Mouse (Mus musculus) hindbrain, embryonic 13.5 days (tissue): Measurements from ENCODE around the gene Tuba8. TPM values are rescaled to one million over a fixed set of nuclear protein-coding genes. Genes with fewer than 3 reads are reported as not detected.

Source experiments
- ATAC-seq: fragments of 200-750 bp; cut with Nextera tagmentation; 2 replicates; pipeline ENCODE4 v1.8.0; 2017; ENCODE audit warnings: moderate TSS enrichment; ENCODE audit not compliant: low FRiP score
- H3K27ac ChIP-seq: fragments of 300-500 bp; sonication (generic); 2 replicates; pipeline ENCODE4 v1.5.1; 2015; ENCODE audit warnings: inconsistent platforms, mild to moderate bottlenecking, moderate library complexity
- H3K27me3 ChIP-seq: fragments of 300-500 bp; sonication (generic); 2 replicates; pipeline ENCODE4 v1.6.1; 2015; ENCODE audit warnings: mild to moderate bottlenecking, inconsistent platforms
- H3K36me3 ChIP-seq: fragments of 300-500 bp; sonication (generic); 2 replicates; pipeline ENCODE4 v1.6.1; 2015; ENCODE audit warnings: mild to moderate bottlenecking, inconsistent platforms
- H3K4me1 ChIP-seq: fragments of 300-500 bp; sonication (generic); replicated peaks from 2 replicates; pipeline ENCODE4 v1.6.1; 2015; ENCODE audit warnings: inconsistent platforms
- H3K4me2 ChIP-seq: fragments of 300-500 bp; sonication (generic); 2 replicates; pipeline ENCODE4 v1.6.1; 2015; ENCODE audit warnings: inconsistent platforms, mild to moderate bottlenecking, moderate library complexity
- H3K4me3 ChIP-seq: fragments of 300-500 bp; sonication (generic); 2 replicates; pipeline ENCODE4 v1.5.1; 2015; ENCODE audit warnings: mild to moderate bottlenecking, inconsistent platforms
- H3K9ac ChIP-seq: fragments of 300-500 bp; sonication (generic); 2 replicates; pipeline ENCODE4 v1.6.1; 2015; ENCODE audit warnings: mild to moderate bottlenecking, inconsistent platforms
- H3K9me3 ChIP-seq: fragments of 300-500 bp; sonication (generic); 2 replicates; pipeline ENCODE4 v1.6.1; 2016; ENCODE audit warnings: inconsistent platforms
- WGBS: fragments of 180-500 bp; shearing (Covaris S2); methylation state at CpG from one replicate; pipeline ENCODE4 v1.1.7; 2015; 5-methylcytosine and 5-hydroxymethylcytosine counted together
- polyA plus RNA-seq: library from polyadenylated mRNA; unstranded; fragments of >200 nt; fragmentation: Nextera tagmentation; extraction: Ambion mirVana; gene quantifications from 2 replicates; pipeline ENCODE4 v1.2.1, GENCODE M21; 2015

The Tuba8 gene
- polyA plus RNA-seq, 1 experiment from 2014 or later = 0.40 TPM

- 93% methylated on average over 5 of the region's 5 CpGs for WGBS
Measured at GRCm38 (mm10) chr6:121206481-121206880, 4.0 kb upstream of the Tuba8 start.

GRCm38 (mm10) chr6:121209584-121209983, 912 bp upstream of the Tuba8 start:
- no peak overlapping the region for H3K27ac ChIP-seq
- H3K4me1 ChIP-seq = peaks cover 20% of the 10 kb centered on the region
- no peak for ATAC-seq
- no peaks in the 10 kb centered on the region for H3K36me3 ChIP-seq
- H3K27me3 ChIP-seq = peaks cover 38% of the 10 kb centered on the region
- 80% methylated on average over 2 of the region's 2 CpGs for WGBS
- no peak overlapping the region for H3K4me2 ChIP-seq
- no peak overlapping the region for H3K4me3 ChIP-seq
- no peak overlapping the region for H3K9ac ChIP-seq
- H3K9me3 ChIP-seq = no peaks in the 10 kb centered on the region

More at GRCm38 (mm10) chr6:121206481-121206880, 4.0 kb upstream of the Tuba8 start:
- H3K9ac ChIP-seq = no peak overlapping the region
- peaks cover 14% of the 10 kb centered on the region for H3K4me1 ChIP-seq
- H3K4me2 ChIP-seq = no peak overlapping the region
- H3K27me3 ChIP-seq = peaks cover 25% of the 10 kb centered on the region
- H3K27ac ChIP-seq = no peak overlapping the region
- H3K9me3 ChIP-seq = no peaks in the 10 kb centered on the region
- ATAC-seq = no peak
- H3K36me3 ChIP-seq = peaks cover 7% of the 10 kb centered on the region
- H3K4me3 ChIP-seq = no peak overlapping the region

DNA sequence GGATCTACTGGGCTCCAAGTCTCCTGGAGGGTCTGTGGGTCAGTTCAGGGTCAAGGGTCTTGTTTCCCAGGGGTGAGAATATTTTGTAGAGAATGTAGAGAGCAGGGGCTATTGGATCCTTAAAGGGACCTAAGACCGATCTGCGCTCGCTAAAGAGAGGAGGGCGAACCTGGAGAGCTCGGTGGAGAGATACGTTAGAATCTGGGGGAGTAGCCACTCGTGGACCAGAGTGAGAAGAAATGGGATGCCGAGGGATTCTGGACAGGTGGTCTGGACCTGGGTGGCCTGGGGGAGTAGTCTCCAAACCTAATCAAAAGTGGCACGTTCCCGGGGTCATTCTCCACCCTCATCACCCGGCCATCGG, 412 bp downstream of the Tuba8 start:
- 2% methylated on average over 12 of the region's 12 CpGs for WGBS
- H3K4me3 ChIP-seq = peak overlapping the region; percentile 45
- peak overlapping the region; percentile 72 for H3K9ac ChIP-seq
- peaks cover 38% of the 10 kb centered on the region for H3K27me3 ChIP-seq
- no peaks in the 10 kb centered on the region for H3K36me3 ChIP-seq
- peak; percentile 44 for ATAC-seq
- peak overlapping the region; percentile 94 for H3K4me2 ChIP-seq
- H3K9me3 ChIP-seq = no peaks in the 10 kb centered on the region
- peaks cover 20% of the 10 kb centered on the region for H3K4me1 ChIP-seq
- H3K27ac ChIP-seq = no peak overlapping the region

- ATAC-seq = no peak
Measured at GRCm38 (mm10) chr6:121211743-121212142, 1.2 kb downstream of the Tuba8 start.

DNA sequence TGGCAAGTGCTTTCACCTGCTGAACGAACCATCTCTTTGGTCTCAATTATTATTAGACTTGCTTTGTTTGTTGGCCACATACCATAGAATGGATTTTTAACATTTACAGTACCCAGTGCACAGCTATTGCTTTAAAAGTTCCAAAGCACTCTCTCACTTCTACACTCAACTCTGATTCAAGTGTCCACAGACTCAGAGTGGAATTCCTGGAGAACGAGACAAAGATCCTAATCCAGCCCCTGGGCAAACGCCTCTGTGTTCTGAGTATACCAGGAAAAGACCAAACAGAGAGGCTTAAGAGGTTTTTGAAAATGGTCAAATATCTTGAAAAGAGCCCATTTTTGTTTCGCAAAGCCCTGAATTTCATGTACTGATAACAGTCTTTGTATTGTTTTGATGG, 2.5 kb downstream of the Tuba8 start:
- no peak overlapping the region for H3K9ac ChIP-seq
- peaks cover 20% of the 10 kb centered on the region for H3K4me1 ChIP-seq
- H3K36me3 ChIP-seq = no peaks in the 10 kb centered on the region
- H3K27ac ChIP-seq = no peak overlapping the region
- WGBS = 84% methylated on average over 4 of the region's 4 CpGs
- peaks cover 38% of the 10 kb centered on the region for H3K27me3 ChIP-seq
- H3K4me2 ChIP-seq = no peak overlapping the region
- H3K4me3 ChIP-seq = no peak overlapping the region
- H3K9me3 ChIP-seq = no peaks in the 10 kb centered on the region
- ATAC-seq = no peak

More at GRCm38 (mm10) chr6:121211743-121212142, 1.2 kb downstream of the Tuba8 start:
- 3% methylated on average over 4 of the region's 5 CpGs for WGBS
- Histone ChIP-seq H3K9me3 (no peaks in the 10 kb centered on the region), H3K4me2 (peak overlapping the region; percentile 94), H3K27ac (no peak overlapping the region), H3K9ac (peak overlapping the region; percentile 72; the same call in 1 of the 2 replicates), H3K36me3 (no peaks in the 10 kb centered on the region), H3K4me3 (peak overlapping the region; percentile 45; the same call in 1 of the 2 replicates), H3K27me3 (peaks cover 38% of the 10 kb centered on the region), H3K4me1 (peaks cover 20% of the 10 kb centered on the region)

DNA sequence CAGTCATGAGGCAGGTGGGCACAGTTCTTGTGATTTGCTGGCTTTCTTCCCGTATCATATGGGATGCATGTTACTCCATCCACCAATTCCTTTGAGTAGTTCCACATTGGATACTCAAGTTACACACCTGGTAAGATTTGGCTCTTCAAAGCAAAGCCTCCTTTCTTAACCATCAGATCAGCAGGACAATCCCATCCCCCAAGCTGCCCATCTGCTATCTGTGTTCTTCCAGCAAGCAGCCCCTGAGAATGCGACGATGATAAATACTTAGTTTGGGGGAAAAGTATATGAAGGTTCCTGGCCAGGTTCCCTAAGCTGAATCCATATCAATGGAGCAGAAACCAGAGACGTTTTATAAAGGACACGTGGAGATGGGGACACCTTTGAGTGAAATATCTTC, 3.7 kb downstream of the Tuba8 start:
- peaks cover 36% of the 10 kb centered on the region for H3K27me3 ChIP-seq
- ATAC-seq = no peak
- H3K9me3 ChIP-seq = no peaks in the 10 kb centered on the region
- no peak overlapping the region for H3K4me2 ChIP-seq
- no peak overlapping the region for H3K27ac ChIP-seq
- H3K36me3 ChIP-seq = no peaks in the 10 kb centered on the region
- H3K9ac ChIP-seq = no peak overlapping the region
- 92% methylated on average over 5 of the region's 5 CpGs for WGBS
- no peak overlapping the region for H3K4me3 ChIP-seq
- H3K4me1 ChIP-seq = peaks cover 20% of the 10 kb centered on the region

DNA sequence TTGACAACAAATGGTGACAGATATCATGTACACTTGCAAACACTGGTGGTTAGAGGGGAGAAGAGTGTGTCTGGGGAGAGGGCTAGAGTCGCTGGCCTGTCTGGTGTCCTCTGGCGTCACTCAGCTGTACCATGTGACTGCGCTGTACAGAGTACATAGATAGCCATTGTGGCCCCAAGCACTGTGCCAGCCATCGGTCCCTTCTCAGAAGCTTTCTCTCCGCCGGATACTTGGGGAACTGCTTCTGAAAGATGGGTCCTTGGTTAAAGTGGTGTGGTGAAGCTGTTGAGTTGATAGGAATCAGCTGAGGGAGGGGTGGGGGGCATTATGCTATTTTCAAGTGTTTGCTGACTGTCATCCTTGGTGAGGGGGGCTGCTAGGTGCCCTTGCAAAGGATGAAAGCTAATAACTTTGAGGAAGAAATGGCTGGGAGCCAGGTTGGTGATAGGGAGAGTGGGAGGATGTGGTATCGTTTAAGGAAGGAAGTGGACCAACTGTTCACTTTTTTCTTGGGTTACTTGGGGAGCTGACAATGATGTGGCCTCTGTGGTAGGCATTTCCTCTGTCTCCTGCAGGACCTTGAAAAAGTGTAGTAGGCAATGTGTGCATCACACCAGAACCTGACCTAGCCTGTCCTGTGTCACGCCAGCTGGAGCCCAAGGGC, 4.3 kb downstream of the Tuba8 start:
- no peak for ATAC-seq
- no peaks in the 10 kb centered on the region for H3K36me3 ChIP-seq
- no peak overlapping the region for H3K9ac ChIP-seq
- WGBS = 89% methylated on average over 8 of the region's 8 CpGs
- no peak overlapping the region for H3K27ac ChIP-seq
- peaks cover 30% of the 10 kb centered on the region for H3K27me3 ChIP-seq
- H3K4me1 ChIP-seq = peaks cover 20% of the 10 kb centered on the region
- H3K4me2 ChIP-seq = no peak overlapping the region
- H3K9me3 ChIP-seq = no peaks in the 10 kb centered on the region
- no peak overlapping the region for H3K4me3 ChIP-seq

DNA sequence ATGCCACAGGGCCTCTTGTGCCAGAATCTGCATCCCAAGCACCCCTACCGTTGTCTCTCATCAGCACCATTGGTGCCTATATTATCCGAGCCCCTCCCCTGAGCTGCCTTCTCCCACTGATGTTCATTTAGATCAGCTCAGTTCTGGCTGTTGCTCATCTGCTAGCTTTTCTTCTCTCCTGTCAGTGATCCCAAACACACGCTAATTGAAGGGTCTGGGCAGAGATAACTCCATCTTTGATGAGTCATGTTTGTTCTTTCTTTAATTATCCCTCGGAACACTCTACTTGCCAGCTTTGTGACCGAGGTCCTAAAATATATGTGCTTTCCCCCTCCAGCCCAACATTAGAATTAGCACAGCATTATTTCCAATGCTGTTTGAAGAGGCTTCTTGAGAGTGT, 4.8 kb downstream of the Tuba8 start:
- Histone ChIP-seq H3K9me3 (no peaks in the 10 kb centered on the region), H3K36me3 (no peaks in the 10 kb centered on the region), H3K27me3 (peaks cover 25% of the 10 kb centered on the region), H3K4me3 (no peak overlapping the region), H3K4me2 (no peak overlapping the region), H3K9ac (no peak overlapping the region), H3K4me1 (peaks cover 17% of the 10 kb centered on the region), H3K27ac (no peak overlapping the region)
- 82% methylated on average over 5 of the region's 5 CpGs for WGBS
- no peak for ATAC-seq

GRCm38 (mm10) chr6:121215896-121216295, 5.4 kb downstream of the Tuba8 start:
- no peak for ATAC-seq
- H3K4me3 ChIP-seq = no peak overlapping the region
- H3K4me2 ChIP-seq = no peak overlapping the region
- H3K27me3 ChIP-seq = peaks cover 19% of the 10 kb centered on the region
- no peaks in the 10 kb centered on the region for H3K9me3 ChIP-seq
- no peak overlapping the region for H3K9ac ChIP-seq
- WGBS = 83% methylated on average over 6 of the region's 6 CpGs
- peaks cover 11% of the 10 kb centered on the region for H3K4me1 ChIP-seq
- H3K27ac ChIP-seq = no peak overlapping the region
- no peaks in the 10 kb centered on the region for H3K36me3 ChIP-seq

- peaks cover 3% of the 10 kb centered on the region; the same call in 1 of the 2 replicates for H3K4me1 ChIP-seq
- H3K4me3 ChIP-seq = no peak overlapping the region
- no peaks in the 10 kb centered on the region for H3K9me3 ChIP-seq
- peaks cover 11% of the 10 kb centered on the region for H3K27me3 ChIP-seq
- H3K36me3 ChIP-seq = no peaks in the 10 kb centered on the region
- whole genome bisulfite sequencing = 85% methylated on average over 5 of the region's 5 CpGs
- no peak overlapping the region for H3K4me2 ChIP-seq
- H3K9ac ChIP-seq = no peak overlapping the region
- no peak overlapping the region for H3K27ac ChIP-seq
- ATAC-seq = no peak
Measured at GRCm38 (mm10) chr6:121216589-121217255, 6.2 kb downstream of the Tuba8 start.

- Histone ChIP-seq H3K4me1 (no peaks in the 10 kb centered on the region), H3K36me3 (no peaks in the 10 kb centered on the region), H3K9me3 (no peaks in the 10 kb centered on the region), H3K9ac (no peak overlapping the region), H3K4me2 (no peak overlapping the region), H3K27ac (no peak overlapping the region), H3K4me3 (no peak overlapping the region), H3K27me3 (no peaks in the 10 kb centered on the region)
- ATAC-seq = no peak
- 92% methylated on average over 7 of the region's 7 CpGs for WGBS
Measured at GRCm38 (mm10) chr6:121218002-121218401, 7.5 kb downstream of the Tuba8 start.

DNA sequence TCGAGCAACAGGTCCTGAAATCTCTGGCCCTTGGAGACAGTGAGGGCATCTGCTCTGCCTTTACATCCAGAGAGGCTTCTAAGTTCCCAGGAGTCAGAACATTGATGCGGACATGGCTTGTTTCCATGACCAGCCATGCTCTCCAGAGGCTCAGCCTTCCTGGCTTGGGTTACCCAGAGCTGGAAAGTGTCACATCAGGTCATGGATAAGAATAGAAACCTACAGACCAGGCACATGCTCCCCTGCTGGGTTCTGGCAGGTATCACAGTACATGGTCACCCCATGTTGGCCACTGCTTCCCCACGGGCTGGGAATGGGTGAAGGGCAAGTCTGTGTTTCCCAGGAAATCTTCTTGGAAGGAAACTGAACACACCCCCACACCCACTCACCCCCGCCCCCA, 8.9 kb downstream of the Tuba8 start:
- no peaks in the 10 kb centered on the region for H3K4me1 ChIP-seq
- WGBS = 88% methylated on average over 4 of the region's 4 CpGs
- no peak for ATAC-seq

GRCm38 (mm10) chr6:121220181-121220580, 9.7 kb downstream of the Tuba8 start:
- Histone ChIP-seq H3K27ac (no peak overlapping the region), H3K4me1 (no peaks in the 10 kb centered on the region), H3K4me2 (no peak overlapping the region), H3K9ac (no peak overlapping the region), H3K9me3 (no peaks in the 10 kb centered on the region), H3K36me3 (no peaks in the 10 kb centered on the region), H3K4me3 (no peak overlapping the region), H3K27me3 (no peaks in the 10 kb centered on the region)
- WGBS = 93% methylated on average over 10 of the region's 10 CpGs
- ATAC-seq = no peak

More for the DNA sequence above, 8.9 kb downstream of the Tuba8 start:
- Histone ChIP-seq H3K27me3 (no peaks in the 10 kb centered on the region), H3K9ac (no peak overlapping the region), H3K36me3 (no peaks in the 10 kb centered on the region), H3K4me3 (no peak overlapping the region), H3K9me3 (no peaks in the 10 kb centered on the region), H3K27ac (no peak overlapping the region), H3K4me2 (no peak overlapping the region)
